Mouse (Mus musculus): ENCODE measurements around the gene Ccdc152.

- no peak for TF ChIP-seq EP300 (optimal IDR thresholded peaks at IDR 0.05)
- TF ChIP-seq CTCF (IDR thresholded peaks at IDR 0.05; ENCODE audit: low read depth) = no peak
These were observed 28.5 kb upstream of the Ccdc152 start for GRCm38 (mm10) chr15:3331813-3332212.
